Mouse (Mus musculus): ENCODE results near the gene Rpl15.
"Not testable (repeated sequence)": the region's sequence is repeated elsewhere in the genome, so short reads cannot be mapped to it uniquely, and the experiment has no call there.

The Rpl15 gene

DNA sequence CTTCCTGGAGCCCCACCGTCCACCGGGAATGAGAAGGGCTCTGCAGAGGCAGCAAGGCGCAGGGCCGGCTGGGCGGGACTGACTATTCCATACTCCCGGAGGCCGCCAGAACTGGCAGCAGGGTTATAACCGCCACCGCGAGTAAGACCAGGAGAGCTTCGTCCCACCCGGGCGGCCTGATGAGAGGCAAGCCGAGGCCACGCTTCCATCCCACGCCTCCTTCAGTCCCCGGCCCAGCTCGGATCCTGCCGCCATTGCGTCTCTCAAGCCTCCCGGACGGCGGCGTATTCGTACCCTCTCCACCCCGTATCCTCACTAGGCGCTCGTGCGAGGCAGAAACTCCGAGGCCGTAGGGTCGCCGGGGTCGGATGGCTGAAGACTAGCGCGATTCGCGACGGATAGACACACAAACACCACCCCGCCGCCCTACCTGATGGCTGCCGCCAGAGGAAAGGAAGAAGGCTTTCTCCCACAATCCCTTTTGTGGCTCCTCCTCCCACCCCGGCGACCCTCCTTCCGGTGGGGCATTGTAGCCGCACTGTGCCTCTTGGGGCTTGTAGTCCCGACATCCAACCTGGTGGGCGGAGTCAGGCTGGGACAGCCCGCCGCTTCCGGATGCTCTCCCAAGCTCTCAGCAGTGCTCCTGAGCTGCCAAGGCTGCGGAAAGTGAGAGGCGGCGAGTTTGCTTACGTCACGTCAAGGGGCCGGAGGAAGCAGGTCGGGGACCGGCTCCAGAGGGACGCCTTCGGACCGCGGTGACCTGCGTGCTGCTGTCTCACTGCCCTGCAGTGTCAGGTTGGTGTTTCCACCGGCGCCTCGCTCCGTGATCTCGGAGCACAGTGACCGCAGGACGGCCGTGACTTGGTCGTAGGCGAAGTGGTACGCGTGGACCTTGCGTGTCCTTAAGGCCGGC is at the start of gene Rpl15, which contains the start of gene Nkiras1:
Gene Rpl15 (minus strand): TSS at position 863 of the 913 bp plus-strand sequence.
Gene Nkiras1 (plus strand): TSS at position 608 of the 913 bp plus-strand sequence.
- DNase-seq (ENCODE audit: low read depth, low spot score) = peak; percentile 99

DNA sequence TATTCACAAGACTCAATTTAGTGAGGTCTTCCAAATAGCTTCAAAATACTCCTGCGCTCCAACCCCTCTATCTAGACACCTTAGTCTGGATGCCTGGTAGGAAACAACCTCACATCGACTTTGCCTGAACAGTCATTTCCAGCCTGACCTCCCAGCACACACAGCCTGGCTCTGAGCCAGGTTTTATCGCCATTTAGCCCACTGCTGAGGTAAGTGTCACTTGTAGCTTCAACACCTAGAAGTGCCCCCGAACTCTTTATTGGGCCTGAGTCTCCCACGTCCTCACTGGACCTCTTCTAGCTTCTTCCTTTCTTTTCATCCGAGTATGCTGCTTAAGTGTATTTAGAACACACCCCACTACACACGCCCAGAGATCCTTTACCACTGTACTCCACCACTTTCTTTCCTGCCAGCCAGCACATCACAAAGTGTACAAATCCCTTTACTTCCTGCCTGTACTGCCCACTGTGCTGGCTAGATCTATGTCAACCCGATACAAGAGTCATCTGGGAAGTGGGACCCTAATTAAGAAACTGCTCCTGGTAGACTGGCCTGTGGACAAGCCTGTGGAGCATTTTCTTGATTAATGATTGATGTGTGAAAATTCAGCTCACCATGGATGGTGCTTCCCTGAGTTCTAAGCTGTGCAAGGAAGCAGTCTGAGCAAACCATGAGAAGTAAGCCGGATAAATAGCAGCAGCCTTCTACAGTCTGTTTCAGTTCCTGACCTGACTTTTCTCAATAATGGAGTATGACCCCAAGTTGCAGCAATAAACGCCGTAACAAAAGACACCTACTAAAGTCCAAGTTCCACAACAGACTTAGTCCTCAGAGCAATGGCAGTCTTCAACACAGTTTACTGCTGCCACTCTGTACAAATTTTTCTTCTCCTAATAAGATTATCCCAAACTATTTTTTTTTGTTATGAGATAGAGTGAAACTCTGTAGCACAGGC is 46.5 kb upstream of the Rpl15 start:
- DNase-seq (ENCODE audit: low read depth, low spot score) = no peak

DNA sequence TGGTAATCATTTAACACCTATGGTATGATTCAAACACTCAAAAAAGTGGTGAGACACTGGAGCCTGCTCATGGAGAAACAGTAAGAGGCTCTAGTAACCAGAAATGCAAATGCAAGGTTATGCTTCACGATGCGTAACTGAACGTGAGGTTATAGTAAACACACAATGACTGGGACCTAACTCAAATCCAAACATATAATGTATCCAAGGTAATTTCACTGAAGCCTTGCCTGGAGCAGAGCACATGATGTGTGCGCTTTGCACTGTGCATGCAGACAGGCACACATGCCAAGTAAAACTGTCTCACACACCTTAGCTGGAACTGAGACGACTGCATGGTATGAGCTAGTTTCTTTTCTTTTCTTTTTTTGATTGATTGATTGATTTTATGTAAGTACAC is 33.0 kb upstream of the Rpl15 start:
- no peak for DNase-seq (ENCODE audit: low read depth, low spot score)

DNA sequence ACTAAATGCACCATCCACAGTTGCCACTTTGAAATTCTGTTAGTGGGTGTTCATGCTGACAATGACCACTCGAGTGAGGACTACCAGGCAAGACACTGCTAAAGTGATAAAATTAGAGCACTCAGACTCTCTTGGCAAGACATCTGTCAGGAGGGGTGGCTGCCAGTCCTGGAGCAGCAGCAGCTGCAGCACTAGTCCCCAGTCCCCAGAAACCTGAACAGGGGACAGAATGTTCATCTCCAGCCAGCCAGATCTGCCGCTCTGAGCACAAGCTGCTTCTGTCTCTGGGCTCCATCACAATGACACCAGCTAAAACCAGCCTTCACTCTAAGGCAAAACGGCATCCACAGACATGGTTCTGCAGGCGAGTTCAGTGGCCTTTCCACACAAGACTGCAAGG is 32.1 kb upstream of the Rpl15 start:
- peak; percentile 90 for DNase-seq (ENCODE audit: low read depth, low spot score)

GRCm38 (mm10) chr14:18302750-18303149 is 31.6 kb upstream of the Rpl15 start:
- DNase-seq (ENCODE audit: low read depth, low spot score) = no peak

DNA sequence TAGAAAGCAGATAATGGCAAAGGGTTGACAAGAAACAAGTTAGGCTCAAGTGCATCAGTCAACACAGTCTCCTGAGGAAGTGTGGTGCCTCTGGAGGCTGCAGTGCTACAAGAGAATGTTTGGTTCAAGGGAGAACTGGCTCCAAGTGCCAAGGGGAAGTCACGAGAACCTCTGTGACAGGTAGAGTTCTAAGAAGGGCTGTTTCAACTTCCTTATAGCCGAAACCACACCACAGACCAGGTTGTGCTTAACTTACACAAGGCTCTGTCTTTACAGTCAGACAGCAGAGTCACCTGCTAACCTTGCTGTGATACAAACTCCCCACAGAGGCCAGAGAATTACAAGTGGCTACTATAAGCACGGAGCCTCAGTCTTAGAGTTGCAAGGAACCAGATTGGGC is 30.4 kb upstream of the Rpl15 start:
- no peak for DNase-seq (ENCODE audit: low read depth, low spot score)

GRCm38 (mm10) chr14:18300676-18301075 is 29.5 kb upstream of the Rpl15 start:
- no peak for DNase-seq (ENCODE audit: low read depth, low spot score)

- DNase-seq (ENCODE audit: low read depth, low spot score) = no peak
Observed at GRCm38 (mm10) chr14:18298874-18299273, 27.7 kb upstream of the Rpl15 start.

- DNase-seq (ENCODE audit: low read depth, low spot score) = no peak
Observed at GRCm38 (mm10) chr14:18297441-18297840, 26.2 kb upstream of the Rpl15 start.

- DNase-seq (ENCODE audit: low read depth, low spot score) = no peak
Observed at GRCm38 (mm10) chr14:18292578-18292977, 21.4 kb upstream of the Rpl15 start.

GRCm38 (mm10) chr14:18292111-18292510 is 20.9 kb upstream of the Rpl15 start:
- DNase-seq (ENCODE audit: low read depth, low spot score) = no peak

GRCm38 (mm10) chr14:18287391-18287790 is 16.2 kb upstream of the Rpl15 start:
- no peak for DNase-seq (ENCODE audit: low read depth, low spot score)

DNA sequence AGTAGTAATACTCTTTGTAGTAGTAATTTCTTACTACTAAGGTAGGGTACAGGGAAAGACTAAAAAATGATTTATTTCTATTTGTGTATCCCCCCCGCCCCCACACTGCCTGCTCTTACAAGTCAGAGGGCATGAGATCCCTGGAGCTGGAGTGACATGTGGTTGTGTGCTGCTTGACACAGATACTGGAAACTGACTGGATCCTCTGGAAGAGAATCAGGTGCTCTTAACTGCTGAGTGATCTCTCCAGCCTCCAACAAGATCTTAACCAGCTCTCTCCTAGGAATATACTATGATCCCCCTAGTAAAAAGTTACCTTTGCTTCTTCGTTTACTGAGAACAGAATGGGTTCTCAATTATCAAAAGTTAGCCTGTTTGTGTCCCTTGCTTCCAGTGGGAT is 15.2 kb upstream of the Rpl15 start:
- DNase-seq (ENCODE audit: low read depth, low spot score) = peak; percentile 43

- no peak for DNase-seq (ENCODE audit: low read depth, low spot score)
Observed at GRCm38 (mm10) chr14:18285476-18285875, 14.3 kb upstream of the Rpl15 start.

GRCm38 (mm10) chr14:18284581-18284980 is 13.4 kb upstream of the Rpl15 start:
- DNase-seq (ENCODE audit: low read depth, low spot score) = no peak

- no peak for DNase-seq (ENCODE audit: low read depth, low spot score)
Observed at GRCm38 (mm10) chr14:18280375-18280774, 9.2 kb upstream of the Rpl15 start.

- DNase-seq (ENCODE audit: low read depth, low spot score) = no peak
Observed at GRCm38 (mm10) chr14:18274526-18274925, 3.3 kb upstream of the Rpl15 start.

- no peak for DNase-seq (ENCODE audit: low read depth, low spot score)
Observed at GRCm38 (mm10) chr14:18271666-18272065, 475 bp upstream of the Rpl15 start.

- not testable (repeated sequence) for DNase-seq (ENCODE audit: low read depth, low spot score)
Observed at GRCm38 (mm10) chr14:18269947-18270528, 1.2 kb downstream of the Rpl15 start.

GRCm38 (mm10) chr14:18263427-18263826 is 7.8 kb downstream of the Rpl15 start:
- DNase-seq (ENCODE audit: low read depth, low spot score) = no peak

- DNase-seq (ENCODE audit: low read depth, low spot score) = no peak
Observed at GRCm38 (mm10) chr14:18261203-18261602, 10.0 kb downstream of the Rpl15 start.

DNA sequence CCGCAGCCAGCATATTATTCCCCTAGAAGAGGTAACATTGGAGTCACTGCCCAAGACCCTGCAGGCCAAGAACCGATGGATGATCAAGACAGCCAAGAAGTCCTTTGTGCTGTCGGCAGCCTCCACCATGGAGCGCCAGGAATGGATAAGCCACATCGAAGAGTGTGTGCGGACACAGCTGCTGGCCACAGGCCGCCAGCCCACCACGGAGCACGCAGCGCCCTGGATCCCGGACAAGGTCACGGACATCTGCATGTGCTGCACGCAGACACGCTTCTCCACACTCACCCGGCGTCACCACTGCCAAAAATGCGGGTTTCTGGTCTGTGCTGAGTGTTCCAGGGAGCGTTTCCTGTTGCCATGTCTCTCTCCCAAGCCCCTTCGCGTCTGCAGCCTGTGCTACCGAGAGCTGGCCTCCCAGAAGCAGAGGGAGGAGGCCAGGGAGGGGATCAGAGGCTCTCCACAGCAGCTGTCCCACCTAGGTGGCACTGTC is 28.5 kb downstream of the Rpl15 start:
- DNase-seq (ENCODE audit: low read depth, low spot score) = no peak
